Mouse (Mus musculus) thymus, adult 2 months (tissue): Measurements from ENCODE around the gene Ppp1cb.

Source experiments
- CTCF ChIP-seq: fragments of 200-500 bp; IDR thresholded peaks from 2 replicates; pipeline ENCODE4 v1.5.1; 2012; ENCODE audit warnings: mild to moderate bottlenecking, control low read depth, low read length, moderate library complexity, borderline replicate concordance; ENCODE audit not compliant: control insufficient read depth, poor library complexity, insufficient read depth; ENCODE audit errors: extremely low read depth
- POLR2A ChIP-seq: fragments of 200-500 bp; IDR thresholded peaks from 2 replicates; pipeline ENCODE4 v1.6.1; 2012; ENCODE audit warnings: mild to moderate bottlenecking, low read length, control low read depth, moderate library complexity; ENCODE audit not compliant: control insufficient read depth, poor library complexity, insufficient read depth; ENCODE audit errors: extremely low read depth

DNA sequence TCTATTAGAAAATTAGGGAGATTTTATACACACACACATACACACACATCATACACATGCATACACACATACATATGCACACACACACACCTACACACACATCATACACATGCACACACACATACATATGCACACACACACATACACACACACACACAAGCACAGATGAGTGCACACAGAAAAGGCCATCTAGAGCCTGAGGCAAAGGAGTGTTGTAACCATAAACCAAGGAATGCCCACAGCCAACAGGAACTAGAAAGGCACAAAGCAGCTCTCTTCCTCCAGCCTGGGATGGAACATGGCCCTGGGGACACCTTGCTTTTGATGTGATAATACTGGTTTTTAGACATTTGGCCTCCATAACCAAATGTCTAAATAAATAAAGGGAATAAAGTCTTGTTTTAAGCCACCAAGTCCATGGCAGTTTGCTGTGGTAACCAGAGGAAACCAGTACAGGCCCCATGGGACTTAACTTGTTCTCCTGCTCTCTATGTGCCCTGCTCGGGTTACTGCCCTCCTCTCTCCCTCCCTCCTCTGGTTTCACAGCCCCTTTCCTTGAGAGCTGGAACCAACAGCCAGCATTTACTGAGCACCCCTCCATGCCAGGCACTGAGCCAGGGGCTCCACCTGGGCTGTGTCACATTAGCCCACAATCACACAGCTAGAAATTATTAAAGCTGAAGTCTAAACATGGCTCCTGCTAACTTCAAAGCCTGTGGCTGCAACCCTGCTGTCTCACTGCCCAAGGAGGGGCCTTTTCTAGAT lies 46.3 kb upstream of the Ppp1cb start:
- TF ChIP-seq POLR2A (no peak), CTCF (no peak)
